Mouse (Mus musculus): ENCODE measurements at regions not wholly inside any gene's neighbourhood (a gene's known extent, or its start where the extent isn't known, plus 50 kb on each side); places are given as distances from the start of the nearest gene placed in this dataset.

DNA sequence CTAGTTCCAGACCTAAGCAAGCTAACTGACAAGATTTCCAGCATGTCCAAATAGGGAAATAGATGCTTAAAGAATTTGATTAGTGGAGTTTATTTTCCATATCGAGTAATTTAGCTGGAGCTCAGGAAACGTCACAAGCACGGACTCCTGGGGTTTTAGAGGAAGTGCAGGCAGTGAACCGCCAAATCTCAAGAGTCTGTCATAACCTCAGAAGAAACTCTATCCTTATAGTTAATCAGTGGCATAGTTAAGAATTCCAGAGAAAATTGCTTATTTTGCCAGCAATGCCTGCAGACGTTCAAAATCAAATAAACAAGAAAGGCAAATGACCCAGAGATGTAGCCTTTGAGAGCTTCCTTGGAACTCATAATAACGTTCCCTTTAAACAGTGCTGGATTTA is 871.6 kb downstream of the A830018L16Rik start:
- ATAC-seq (ENCODE audit: insufficient read depth, low read depth) (no peak), DNase-seq (ENCODE audit: low spot score) (peak; percentile 13)
- Histone ChIP-seq H3K27me3 (ENCODE audit: control insufficient read depth, insufficient read depth, low read length) (no peaks in the 10 kb centered on the region), H3K4me3 (ENCODE audit: low read depth, low read length) (no peak overlapping the region), H3K4me1 (ENCODE audit: control insufficient read depth, insufficient read depth) (no peaks in the 10 kb centered on the region), H3K4me2 (ENCODE audit: low read depth, low read length) (no peak overlapping the region), H3K36me3 (replicated peaks; ENCODE audit: control insufficient read depth, insufficient read depth, low read length) (no peaks in the 10 kb centered on the region), H3K9me3 (replicated peaks; ENCODE audit: control insufficient read depth, low read length) (no peaks in the 10 kb centered on the region), H3K27ac (ENCODE audit: low read depth) (0 out of 2 replicates have a peak overlapping the region, but pooled peaks have one; percentile 8), H3K9ac (replicated peaks; ENCODE audit: low read depth, low read length) (no peak overlapping the region)
- TF ChIP-seq EP300 (IDR thresholded peaks at IDR 0.05; ENCODE audit: low read depth) (no peak), CTCF (IDR thresholded peaks at IDR 0.05; ENCODE audit: low read depth) (no peak)
- 55% methylated on average over 6 of the region's 6 CpGs for WGBS

DNA sequence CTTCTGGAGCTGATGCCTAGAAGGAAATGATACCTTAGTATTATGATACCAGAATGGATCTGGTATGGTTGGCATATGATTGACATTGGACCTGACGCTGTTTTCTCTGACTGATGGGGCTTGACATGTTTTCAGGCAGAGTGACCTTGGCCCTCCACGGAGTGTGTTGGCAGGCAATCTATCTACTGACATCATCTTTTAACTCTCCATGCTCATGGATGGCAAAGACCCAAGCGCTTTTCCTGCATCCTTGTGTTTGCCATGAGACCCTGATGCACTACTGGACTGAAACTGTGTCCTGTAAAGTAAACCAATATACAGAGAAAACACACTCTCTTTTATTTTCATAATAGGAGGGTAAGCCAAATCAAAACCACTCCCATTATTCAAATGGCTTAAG is 872.1 kb downstream of the A830018L16Rik start:
- no peak overlapping the region for H3K4me2 ChIP-seq (ENCODE audit: low read depth, low read length)
- no peaks in the 10 kb centered on the region for H3K4me1 ChIP-seq (ENCODE audit: control insufficient read depth, insufficient read depth)
- DNase-seq (ENCODE audit: low spot score), result no peak
- H3K27me3 ChIP-seq (ENCODE audit: control insufficient read depth, insufficient read depth, low read length), result no peaks in the 10 kb centered on the region
- H3K9ac ChIP-seq (replicated peaks; ENCODE audit: low read depth, low read length), result no peak overlapping the region
- no peaks in the 10 kb centered on the region for H3K9me3 ChIP-seq (replicated peaks; ENCODE audit: control insufficient read depth, low read length)
- ATAC-seq (ENCODE audit: insufficient read depth, low read depth), result no peak
- 54% methylated on average over 3 of the region's 3 CpGs for WGBS
- no peaks in the 10 kb centered on the region for H3K36me3 ChIP-seq (replicated peaks; ENCODE audit: control insufficient read depth, insufficient read depth, low read length)
- no peak for TF ChIP-seq CTCF (IDR thresholded peaks at IDR 0.05; ENCODE audit: low read depth)
- TF ChIP-seq EP300 (IDR thresholded peaks at IDR 0.05; ENCODE audit: low read depth), result no peak
- no peak overlapping the region for H3K27ac ChIP-seq (ENCODE audit: low read depth)
- no peak overlapping the region for H3K4me3 ChIP-seq (ENCODE audit: low read depth, low read length)

DNA sequence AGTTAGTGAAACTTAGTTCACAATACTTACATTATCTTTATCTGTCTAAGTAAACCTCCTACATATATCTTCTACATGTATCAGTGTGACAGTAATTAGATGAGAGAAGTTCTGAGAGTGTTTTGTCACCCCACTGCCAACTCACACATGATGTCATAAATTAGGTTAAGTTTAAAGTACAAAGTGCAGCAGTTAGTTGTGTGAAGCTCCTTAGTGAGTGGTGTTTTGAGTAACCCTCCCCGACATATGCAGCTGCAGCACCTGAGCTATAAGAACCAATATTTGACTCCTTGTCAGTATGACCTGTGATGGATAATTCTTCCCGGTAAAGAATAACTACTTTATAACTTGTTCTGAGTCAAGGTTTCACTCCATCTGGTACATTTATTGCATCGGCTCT is 874.6 kb downstream of the A830018L16Rik start:
- ATAC-seq (ENCODE audit: insufficient read depth, low read depth), result no peak
- Histone ChIP-seq H3K9me3 (replicated peaks; ENCODE audit: control insufficient read depth, low read length) (no peaks in the 10 kb centered on the region), H3K4me1 (ENCODE audit: control insufficient read depth, insufficient read depth) (no peaks in the 10 kb centered on the region), H3K4me2 (ENCODE audit: low read depth, low read length) (no peak overlapping the region), H3K4me3 (ENCODE audit: low read depth, low read length) (no peak overlapping the region), H3K36me3 (replicated peaks; ENCODE audit: control insufficient read depth, insufficient read depth, low read length) (no peaks in the 10 kb centered on the region), H3K9ac (replicated peaks; ENCODE audit: low read depth, low read length) (no peak overlapping the region), H3K27ac (ENCODE audit: low read depth) (no peak overlapping the region), H3K27me3 (ENCODE audit: control insufficient read depth, insufficient read depth, low read length) (no peaks in the 10 kb centered on the region)
- no peak for DNase-seq (ENCODE audit: low spot score)
- 88% methylated on average over 3 of the region's 3 CpGs for WGBS
- no peak for TF ChIP-seq CTCF (IDR thresholded peaks at IDR 0.05; ENCODE audit: low read depth)
- no peak for TF ChIP-seq EP300 (IDR thresholded peaks at IDR 0.05; ENCODE audit: low read depth)

DNA sequence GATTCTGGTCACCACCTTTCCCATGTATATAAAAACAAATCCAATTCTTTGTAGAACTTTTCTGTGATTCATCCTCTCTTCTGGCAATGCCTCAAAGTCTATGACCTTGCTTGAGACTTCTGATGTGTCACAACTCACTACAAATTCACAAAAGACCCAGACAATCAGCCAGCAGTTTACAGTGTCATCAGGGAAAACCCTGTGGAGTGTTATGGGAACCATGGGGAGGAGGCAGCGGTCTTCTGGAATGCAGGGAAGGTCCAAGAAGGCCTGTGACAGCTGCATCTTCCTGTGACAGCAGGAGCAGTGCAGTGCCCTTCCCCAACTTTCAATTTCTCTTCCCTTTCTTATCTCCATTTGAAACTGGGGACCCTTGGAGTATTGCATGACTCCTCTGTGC is 877.9 kb downstream of the A830018L16Rik start:
- H3K36me3 ChIP-seq (replicated peaks; ENCODE audit: control insufficient read depth, insufficient read depth, low read length), result no peaks in the 10 kb centered on the region
- no peak overlapping the region for H3K4me2 ChIP-seq (ENCODE audit: low read depth, low read length)
- 72% methylated on average over 1 of the region's 1 CpGs for WGBS
- no peak overlapping the region for H3K27ac ChIP-seq (ENCODE audit: low read depth)
- no peaks in the 10 kb centered on the region for H3K9me3 ChIP-seq (replicated peaks; ENCODE audit: control insufficient read depth, low read length)
- ATAC-seq (ENCODE audit: insufficient read depth, low read depth) (no peak), DNase-seq (ENCODE audit: low spot score) (no peak)
- TF ChIP-seq CTCF (IDR thresholded peaks at IDR 0.05; ENCODE audit: low read depth) (no peak), EP300 (IDR thresholded peaks at IDR 0.05; ENCODE audit: low read depth) (no peak)
- H3K27me3 ChIP-seq (ENCODE audit: control insufficient read depth, insufficient read depth, low read length), result no peaks in the 10 kb centered on the region
- no peak overlapping the region for H3K4me3 ChIP-seq (ENCODE audit: low read depth, low read length)
- no peak overlapping the region for H3K9ac ChIP-seq (replicated peaks; ENCODE audit: low read depth, low read length)
- H3K4me1 ChIP-seq (ENCODE audit: control insufficient read depth, insufficient read depth), result no peaks in the 10 kb centered on the region

DNA sequence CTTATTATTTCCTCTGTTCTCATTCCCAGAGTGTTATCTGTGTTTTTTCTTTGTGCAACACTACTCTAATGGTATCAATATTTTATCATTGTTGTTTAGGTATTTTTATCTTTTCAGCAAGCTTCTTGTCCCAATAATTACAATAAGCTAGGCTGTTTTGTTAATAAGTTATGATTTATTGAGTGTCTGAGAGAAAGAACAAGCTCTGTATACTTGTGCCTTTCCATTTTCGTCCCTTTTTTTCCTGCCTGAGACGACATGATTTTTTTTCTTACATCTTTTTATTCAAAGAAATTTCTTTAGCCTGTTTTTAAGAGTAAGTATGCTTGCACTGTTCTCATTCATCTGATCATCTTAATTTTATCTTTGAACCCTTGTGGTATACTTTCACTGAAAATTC is 904.1 kb downstream of the A830018L16Rik start:
- WGBS, result 73% methylated on average over 2 of the region's 2 CpGs
- H3K9me3 ChIP-seq (replicated peaks; ENCODE audit: control insufficient read depth, low read length), result no peaks in the 10 kb centered on the region
- DNase-seq (ENCODE audit: low spot score) (no peak), ATAC-seq (ENCODE audit: insufficient read depth, low read depth) (no peak)
- no peak for TF ChIP-seq EP300 (IDR thresholded peaks at IDR 0.05; ENCODE audit: low read depth)
- no peak for TF ChIP-seq CTCF (IDR thresholded peaks at IDR 0.05; ENCODE audit: low read depth)
- H3K36me3 ChIP-seq (replicated peaks; ENCODE audit: control insufficient read depth, insufficient read depth, low read length), result no peaks in the 10 kb centered on the region
- H3K4me3 ChIP-seq (ENCODE audit: low read depth, low read length), result no peak overlapping the region
- H3K27me3 ChIP-seq (ENCODE audit: control insufficient read depth, insufficient read depth, low read length), result no peaks in the 10 kb centered on the region
- no peak overlapping the region for H3K9ac ChIP-seq (replicated peaks; ENCODE audit: low read depth, low read length)
- H3K4me1 ChIP-seq (ENCODE audit: control insufficient read depth, insufficient read depth), result no peaks in the 10 kb centered on the region
- H3K4me2 ChIP-seq (ENCODE audit: low read depth, low read length), result no peak overlapping the region
- no peak overlapping the region for H3K27ac ChIP-seq (ENCODE audit: low read depth)

DNA sequence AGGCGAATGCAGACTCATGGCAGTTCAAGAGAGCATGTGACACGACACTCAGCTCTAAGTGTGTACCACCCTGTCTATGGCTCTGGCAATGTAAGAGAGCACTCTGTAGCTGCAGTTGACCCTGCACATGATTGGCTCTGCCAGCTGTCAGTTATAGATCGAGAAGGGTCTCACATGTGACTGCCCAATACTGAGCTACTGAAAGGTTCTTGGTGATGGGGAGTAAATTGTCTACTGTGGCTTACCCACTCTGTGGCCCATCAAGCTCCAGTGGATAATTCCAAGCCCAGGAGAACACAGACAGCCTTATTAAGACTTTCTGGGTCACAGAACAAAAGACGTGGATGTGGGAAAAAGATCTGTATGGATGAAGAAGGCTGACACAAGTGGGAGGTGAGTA is 920.3 kb downstream of the A830018L16Rik start:
- Histone ChIP-seq H3K4me1 (ENCODE audit: control insufficient read depth, insufficient read depth) (no peaks in the 10 kb centered on the region), H3K9ac (replicated peaks; ENCODE audit: low read depth, low read length) (no peak overlapping the region), H3K27me3 (ENCODE audit: control insufficient read depth, insufficient read depth, low read length) (no peaks in the 10 kb centered on the region), H3K9me3 (replicated peaks; ENCODE audit: control insufficient read depth, low read length) (no peaks in the 10 kb centered on the region), H3K27ac (ENCODE audit: low read depth) (no peak overlapping the region), H3K36me3 (replicated peaks; ENCODE audit: control insufficient read depth, insufficient read depth, low read length) (no peaks in the 10 kb centered on the region), H3K4me3 (ENCODE audit: low read depth, low read length) (no peak overlapping the region), H3K4me2 (ENCODE audit: low read depth, low read length) (no peak overlapping the region)
- no peak for DNase-seq (ENCODE audit: low spot score)
- 81% methylated on average over 4 of the region's 4 CpGs for WGBS
- no peak for TF ChIP-seq CTCF (IDR thresholded peaks at IDR 0.05; ENCODE audit: low read depth)
- TF ChIP-seq EP300 (IDR thresholded peaks at IDR 0.05; ENCODE audit: low read depth), result no peak
- ATAC-seq (ENCODE audit: insufficient read depth, low read depth), result no peak

Measured in heart, postnatal 0 days (tissue).